Mouse (Mus musculus): Measurements from ENCODE around the gene Msx2. TPM values are rescaled to one million over a fixed set of nuclear protein-coding genes. Genes with fewer than 3 reads are reported as not detected.

The Msx2 gene
- polyA plus RNA-seq, 1 experiment, result 0.05 TPM

DNA sequence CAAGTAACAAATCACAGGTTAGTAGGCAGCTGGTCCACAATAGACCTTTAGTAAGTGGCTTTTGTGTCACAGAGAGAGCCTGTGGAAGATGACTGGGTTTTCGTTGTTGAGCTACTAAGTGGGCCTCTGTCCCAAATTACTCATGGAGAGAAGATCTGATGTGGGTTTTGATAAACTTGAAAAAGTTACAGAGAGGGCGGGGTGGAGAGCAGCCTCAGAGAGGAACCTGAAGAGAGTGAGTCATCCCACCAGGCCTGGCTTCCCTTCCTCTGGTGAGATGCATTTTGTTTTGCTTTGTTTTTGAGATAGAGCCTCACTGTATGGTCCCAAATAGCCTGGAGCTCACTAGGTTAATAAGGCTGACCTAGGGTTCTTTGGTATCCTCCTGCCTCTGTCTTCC lies 38.5 kb upstream of the Msx2 start:
- no peak for DNase-seq
- H3K4me3 ChIP-seq (ENCODE audit: control insufficient read depth, insufficient read depth, low read length), result no peak overlapping the region
- WGBS, result 71% methylated on average over 2 of the region's 2 CpGs
- no peak for TF ChIP-seq CTCF (IDR thresholded peaks at IDR 0.05; ENCODE audit: borderline replicate concordance, control insufficient read depth, extremely low read depth, insufficient read depth, low read length, poor library complexity)
- TF ChIP-seq POLR2A (IDR thresholded peaks at IDR 0.05; ENCODE audit: control insufficient read depth, extremely low read depth, insufficient read depth, low read length, poor library complexity), result no peak
- no peak overlapping the region for H3K27ac ChIP-seq (ENCODE audit: control insufficient read depth, insufficient read depth, low read length)
- H3K36me3 ChIP-seq (ENCODE audit: control insufficient read depth, insufficient read depth, low read length), result no peaks in the 10 kb centered on the region
- no peaks in the 10 kb centered on the region for H3K4me1 ChIP-seq (replicated peaks; ENCODE audit: control insufficient read depth, insufficient read depth, low read length)
- H3K27me3 ChIP-seq (ENCODE audit: control insufficient read depth, insufficient read depth, low read length), result no peaks in the 10 kb centered on the region

DNA sequence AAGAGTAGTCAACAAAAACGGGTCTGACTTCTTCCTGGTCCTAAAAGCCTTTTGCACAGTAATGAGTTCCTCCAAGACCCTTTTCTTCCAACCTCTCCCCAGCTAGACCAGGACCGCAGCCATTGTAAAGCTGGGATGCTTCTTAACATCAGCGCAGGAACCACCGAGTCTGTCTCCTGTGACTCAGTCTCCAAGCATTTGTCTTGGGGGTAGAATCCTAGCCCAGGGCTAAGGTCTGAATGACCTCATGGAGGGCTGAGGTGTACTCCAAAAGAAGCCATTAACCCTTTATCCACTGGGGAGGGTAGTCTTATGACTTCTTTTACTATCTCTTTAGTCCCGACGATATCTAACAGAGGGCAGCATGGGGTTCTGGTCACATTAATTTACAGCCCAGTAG lies 29.5 kb upstream of the Msx2 start:
- no peaks in the 10 kb centered on the region for H3K36me3 ChIP-seq (ENCODE audit: control insufficient read depth, insufficient read depth, low read length)
- H3K4me1 ChIP-seq (replicated peaks; ENCODE audit: control insufficient read depth, insufficient read depth, low read length), result no peaks in the 10 kb centered on the region
- no peaks in the 10 kb centered on the region for H3K27me3 ChIP-seq (ENCODE audit: control insufficient read depth, insufficient read depth, low read length)
- H3K4me3 ChIP-seq (ENCODE audit: control insufficient read depth, insufficient read depth, low read length), result no peak overlapping the region
- no peak for DNase-seq
- WGBS, result 56% methylated on average over 6 of the region's 6 CpGs
- H3K27ac ChIP-seq (ENCODE audit: control insufficient read depth, insufficient read depth, low read length), result no peak overlapping the region
- TF ChIP-seq CTCF (IDR thresholded peaks at IDR 0.05; ENCODE audit: borderline replicate concordance, control insufficient read depth, extremely low read depth, insufficient read depth, low read length, poor library complexity) (no peak), POLR2A (IDR thresholded peaks at IDR 0.05; ENCODE audit: control insufficient read depth, extremely low read depth, insufficient read depth, low read length, poor library complexity) (no peak)

DNA sequence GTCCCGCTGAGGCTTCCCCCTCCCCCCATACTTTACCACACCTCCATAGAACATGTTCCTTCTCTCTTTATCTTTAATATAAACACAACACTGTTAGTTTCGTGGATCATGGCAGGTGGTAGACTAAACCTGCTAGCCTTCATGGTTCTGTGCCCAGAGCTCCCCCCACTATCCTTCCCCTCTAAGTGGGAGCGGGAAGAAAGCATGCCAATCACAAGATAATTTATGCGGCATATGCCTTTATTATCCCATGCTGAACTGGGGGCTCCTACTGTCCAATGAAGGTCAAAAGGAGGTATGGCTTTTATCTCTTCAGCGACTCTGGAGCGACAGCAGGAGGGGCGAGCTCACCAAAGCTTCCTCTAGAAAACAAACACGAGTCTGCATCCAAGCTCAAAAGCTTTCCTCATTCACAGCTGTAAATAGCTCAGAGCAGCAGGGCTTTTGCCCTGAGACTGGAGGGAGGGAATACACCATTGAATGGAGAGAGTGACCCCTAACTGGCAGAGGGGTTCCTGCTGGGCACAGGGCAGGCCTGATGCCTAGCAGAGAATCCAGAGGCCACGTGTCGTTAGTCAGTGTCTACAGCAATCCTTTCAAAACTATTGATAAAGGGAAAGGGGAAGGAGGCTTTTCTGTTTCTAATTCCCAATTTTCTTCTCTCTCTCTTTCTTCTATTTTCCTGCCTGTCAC lies 28.8 kb upstream of the Msx2 start:
- Histone ChIP-seq H3K27me3 (ENCODE audit: control insufficient read depth, insufficient read depth, low read length) (no peaks in the 10 kb centered on the region), H3K36me3 (ENCODE audit: control insufficient read depth, insufficient read depth, low read length) (no peaks in the 10 kb centered on the region), H3K4me3 (ENCODE audit: control insufficient read depth, insufficient read depth, low read length) (no peak overlapping the region), H3K4me1 (replicated peaks; ENCODE audit: control insufficient read depth, insufficient read depth, low read length) (no peaks in the 10 kb centered on the region), H3K27ac (ENCODE audit: control insufficient read depth, insufficient read depth, low read length) (no peak overlapping the region)
- TF ChIP-seq POLR2A (IDR thresholded peaks at IDR 0.05; ENCODE audit: control insufficient read depth, extremely low read depth, insufficient read depth, low read length, poor library complexity) (no peak), CTCF (IDR thresholded peaks at IDR 0.05; ENCODE audit: borderline replicate concordance, control insufficient read depth, extremely low read depth, insufficient read depth, low read length, poor library complexity) (no peak)
- WGBS, result 49% methylated on average over 10 of the region's 10 CpGs
- no peak for DNase-seq

- no peak for TF ChIP-seq POLR2A (IDR thresholded peaks at IDR 0.05; ENCODE audit: control insufficient read depth, extremely low read depth, insufficient read depth, low read length, poor library complexity)
- no peak for TF ChIP-seq CTCF (IDR thresholded peaks at IDR 0.05; ENCODE audit: borderline replicate concordance, control insufficient read depth, extremely low read depth, insufficient read depth, low read length, poor library complexity)
- 66% methylated on average over 3 of the region's 3 CpGs for WGBS
- DNase-seq, result no peak
- H3K4me3 ChIP-seq (ENCODE audit: control insufficient read depth, insufficient read depth, low read length), result no peak overlapping the region
- no peaks in the 10 kb centered on the region for H3K4me1 ChIP-seq (replicated peaks; ENCODE audit: control insufficient read depth, insufficient read depth, low read length)
- no peaks in the 10 kb centered on the region for H3K27me3 ChIP-seq (ENCODE audit: control insufficient read depth, insufficient read depth, low read length)
- H3K27ac ChIP-seq (ENCODE audit: control insufficient read depth, insufficient read depth, low read length), result no peak overlapping the region
- no peaks in the 10 kb centered on the region for H3K36me3 ChIP-seq (ENCODE audit: control insufficient read depth, insufficient read depth, low read length)
These were observed 28.2 kb upstream of the Msx2 start for GRCm38 (mm10) chr13:53501057-53501456.

DNA sequence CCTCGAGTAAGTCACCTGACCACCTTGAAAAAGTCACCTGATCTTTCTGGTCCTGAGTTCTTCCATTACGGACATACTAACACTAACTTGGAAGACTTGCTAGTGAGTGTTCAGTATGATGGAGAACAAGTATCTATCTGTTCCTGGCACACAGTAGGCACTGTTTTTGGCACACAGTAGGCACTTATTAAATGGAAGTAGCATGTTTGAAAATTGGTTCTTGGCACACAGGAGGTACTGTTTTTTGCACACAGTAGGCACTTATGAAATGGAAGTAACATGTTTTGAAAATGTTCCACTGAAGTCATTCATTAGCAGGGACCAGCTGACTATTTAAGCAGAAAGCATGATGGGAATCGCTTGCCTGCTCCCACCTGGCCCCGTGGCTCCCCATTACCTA lies 13.6 kb upstream of the Msx2 start:
- no peak overlapping the region for H3K27ac ChIP-seq (ENCODE audit: control insufficient read depth, insufficient read depth, low read length)
- H3K27me3 ChIP-seq (ENCODE audit: control insufficient read depth, insufficient read depth, low read length), result no peaks in the 10 kb centered on the region
- no peaks in the 10 kb centered on the region for H3K36me3 ChIP-seq (ENCODE audit: control insufficient read depth, insufficient read depth, low read length)
- H3K4me3 ChIP-seq (ENCODE audit: control insufficient read depth, insufficient read depth, low read length), result no peak overlapping the region
- DNase-seq, result no peak
- TF ChIP-seq CTCF (IDR thresholded peaks at IDR 0.05; ENCODE audit: borderline replicate concordance, control insufficient read depth, extremely low read depth, insufficient read depth, low read length, poor library complexity), result no peak
- no peak for TF ChIP-seq POLR2A (IDR thresholded peaks at IDR 0.05; ENCODE audit: control insufficient read depth, extremely low read depth, insufficient read depth, low read length, poor library complexity)
- WGBS, result 72% methylated on average over 4 of the region's 4 CpGs
- H3K4me1 ChIP-seq (replicated peaks; ENCODE audit: control insufficient read depth, insufficient read depth, low read length), result no peaks in the 10 kb centered on the region

DNA sequence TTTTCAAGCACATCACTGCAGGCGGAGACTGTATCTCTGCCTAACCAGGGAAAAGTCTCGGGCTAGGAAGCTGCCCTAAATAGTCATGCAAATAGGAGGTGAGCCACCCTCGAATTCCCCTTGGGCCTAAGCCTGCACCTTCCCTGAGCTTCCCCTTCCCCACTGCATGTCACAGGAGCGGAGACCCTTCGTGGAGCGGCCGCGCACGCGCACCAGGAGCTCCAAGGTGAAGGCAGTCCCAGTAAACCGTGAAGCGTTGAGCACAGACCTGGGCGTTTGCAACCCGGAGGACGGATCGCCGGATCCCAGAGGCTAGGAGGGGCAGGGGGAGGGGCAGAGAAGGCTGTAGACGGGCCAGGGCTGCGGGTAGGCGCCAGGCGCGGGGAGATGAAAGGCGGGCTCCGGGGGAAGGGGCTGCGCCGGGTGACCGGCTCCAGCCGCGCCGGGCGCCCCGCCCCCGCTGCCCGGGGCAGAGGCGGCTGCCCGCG lies 2.9 kb upstream of the Msx2 start:
- no peaks in the 10 kb centered on the region for H3K36me3 ChIP-seq (ENCODE audit: control insufficient read depth, insufficient read depth, low read length)
- no peaks in the 10 kb centered on the region for H3K4me1 ChIP-seq (replicated peaks; ENCODE audit: control insufficient read depth, insufficient read depth, low read length)
- no peak overlapping the region for H3K4me3 ChIP-seq (ENCODE audit: control insufficient read depth, insufficient read depth, low read length)
- peaks cover 16% of the 10 kb centered on the region; the same call in 1 of the 2 replicates for H3K27me3 ChIP-seq (ENCODE audit: control insufficient read depth, insufficient read depth, low read length)
- WGBS, result 2% methylated on average over 37 of the region's 37 CpGs
- DNase-seq, result no peak
- no peak for TF ChIP-seq CTCF (IDR thresholded peaks at IDR 0.05; ENCODE audit: borderline replicate concordance, control insufficient read depth, extremely low read depth, insufficient read depth, low read length, poor library complexity)
- no peak for TF ChIP-seq POLR2A (IDR thresholded peaks at IDR 0.05; ENCODE audit: control insufficient read depth, extremely low read depth, insufficient read depth, low read length, poor library complexity)
- H3K27ac ChIP-seq (ENCODE audit: control insufficient read depth, insufficient read depth, low read length), result no peak overlapping the region
